11 mouse cellular contexts compared by ENCODE assay signal in the genomic region with DNA sequence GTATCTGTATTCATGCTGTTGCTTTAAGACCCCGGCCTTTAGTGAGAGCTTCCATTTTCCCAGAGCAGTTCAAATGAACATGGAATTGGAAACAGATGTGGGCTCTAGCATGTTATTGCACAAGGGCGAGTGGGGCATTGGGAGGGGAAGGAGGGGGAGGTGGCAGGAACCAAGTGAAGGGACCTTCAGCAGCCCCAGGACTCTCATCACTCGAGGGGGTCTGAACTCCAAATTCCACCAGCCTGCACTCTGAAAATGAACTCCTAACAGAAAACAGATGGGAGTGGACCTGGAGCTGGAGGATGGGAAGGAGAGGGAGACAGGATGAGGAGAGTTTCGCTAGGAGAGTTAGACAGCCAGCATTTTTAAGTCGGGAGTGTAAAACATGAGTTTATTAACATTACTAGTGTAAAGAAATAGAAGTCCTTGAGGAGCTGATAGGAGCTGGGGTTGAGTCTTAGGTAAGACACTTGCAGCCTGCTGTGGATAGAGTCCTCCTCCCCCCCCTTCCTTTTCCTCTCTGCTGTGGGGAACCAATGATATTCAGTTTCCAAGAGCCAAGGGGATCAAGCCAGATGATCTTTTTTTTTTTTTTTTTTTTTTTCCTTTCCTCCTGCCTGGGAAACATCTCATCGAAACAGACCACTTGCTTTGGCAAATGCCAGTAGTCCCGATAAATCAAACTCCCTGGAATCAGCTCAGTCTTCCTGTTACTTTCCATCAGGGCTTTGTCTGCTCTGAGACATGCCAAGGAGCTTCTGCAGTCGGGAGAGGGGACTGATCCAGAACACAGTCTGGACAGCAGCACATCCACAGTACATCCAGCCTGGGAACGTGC.
A peak's percentile ranks its signal among the peaks of the same experiment; 100 is the strongest.
DNase-seq lines count a peak whose midpoint lies in the region; ATAC-seq and TF ChIP-seq lines count a peak whose summit lies in the region.
"Had no signal": no experiment of that assay in that cellular context is flagged by ENCODE, and none has a peak within 500 bp of the region (broad histone marks: within the 10 kb centered on the region; RNA-seq: fewer than 3 reads in every experiment).

No protein-coding gene starts in this region.

- peak; percentile 58 for DNase-seq in kidney, adult 2 months
- DNase-seq in embryo, embryonic 11 days = peak; percentile 92
- peak in 1 of 2 experiments; percentile 36 for DNase-seq in heart, adult 2 months
- no peak for DNase-seq in right cerebral cortex, postnatal 25 days
- DNase-seq in liver, postnatal 0 days = no peak
- DNase-seq in frontal cortex, adult 2 months (ENCODE audit: extremely low spot score in 1 of 2, low spot score in 1 of 2) = no peak
- DNase-seq: adrenal gland, postnatal 14 days; lung, embryonic 14.5 days had no signal

- H3K4me2 ChIP-seq in kidney, embryonic 14.5 days (replicated peaks; ENCODE audit: low read depth, low read length) = no peak overlapping the region
- peak overlapping the region; percentile 49 for H3K4me2 ChIP-seq in limb, embryonic 12.5 days
- H3K4me2 ChIP-seq in liver, postnatal 0 days (ENCODE audit: low read depth, low read length) = no peak overlapping the region
- H3K4me2 ChIP-seq: lung, embryonic 14.5 days; neural tube, embryonic 12.5 days had no signal

- TF ChIP-seq CTCF in kidney, adult 2 months (conservative IDR thresholded peaks at IDR 0.05; ENCODE audit: insufficient read depth, insufficient read length, low read depth, low read length) = no peak
- TF ChIP-seq CTCF in heart, adult 2 months (IDR thresholded peaks at IDR 0.05) = no peak
- no peak for TF ChIP-seq CTCF in liver, postnatal 0 days (IDR thresholded peaks at IDR 0.05; ENCODE audit: low read depth)

- 39% methylated on average over 9 of the region's 9 CpGs for WGBS in kidney, adult 2 months
- 34% methylated on average over 9 of the region's 9 CpGs for WGBS in kidney, embryonic 14.5 days
- 31% methylated on average over 9 of the region's 9 CpGs for WGBS in heart, adult 2 months
- 14% methylated on average over 9 of the region's 9 CpGs for WGBS in limb, embryonic 12.5 days
- 53% methylated on average over 9 of the region's 9 CpGs for WGBS in liver, postnatal 0 days (ENCODE audit: insufficient replicate concordance)

- no peak for TF ChIP-seq POLR2A in kidney, adult 2 months (IDR thresholded peaks at IDR 0.05; ENCODE audit: low read depth, low read length)
- no peak for TF ChIP-seq POLR2A in heart, adult 2 months (IDR thresholded peaks at IDR 0.05; ENCODE audit: insufficient read depth, low read depth, low read length)

- H3K4me3 ChIP-seq in kidney, adult 2 months (ENCODE audit: insufficient read depth, low read depth, low read length) = no peak overlapping the region
- no peak overlapping the region for H3K4me3 ChIP-seq in kidney, embryonic 14.5 days (ENCODE audit: low read length)
- no peak overlapping the region for H3K4me3 ChIP-seq in heart, adult 2 months
- peak overlapping the region; percentile 15 for H3K4me3 ChIP-seq in limb, embryonic 12.5 days (replicated peaks)
- no peak overlapping the region for H3K4me3 ChIP-seq in liver, postnatal 0 days (ENCODE audit: low read depth, low read length)
- H3K4me3 ChIP-seq: neural tube, embryonic 12.5 days had no signal

- no peak for TF ChIP-seq EP300 in heart, adult 2 months (IDR thresholded peaks at IDR 0.05; ENCODE audit: insufficient read depth, low read depth, low read length)
- TF ChIP-seq EP300 in liver, postnatal 0 days (IDR thresholded peaks at IDR 0.05; ENCODE audit: low read depth) = no peak

- no peaks in the 10 kb centered on the region for H3K27me3 ChIP-seq in kidney, adult 2 months (replicated peaks; ENCODE audit: control insufficient read depth, insufficient read depth, low read length)
- H3K27me3 ChIP-seq in kidney, embryonic 14.5 days (ENCODE audit: control insufficient read depth, insufficient read depth, low read length) = no peaks in the 10 kb centered on the region
- no peaks in the 10 kb centered on the region for H3K27me3 ChIP-seq in heart, adult 2 months (ENCODE audit: control insufficient read depth, insufficient read depth, low read length)
- no peaks in the 10 kb centered on the region for H3K27me3 ChIP-seq in limb, embryonic 12.5 days
- H3K27me3 ChIP-seq in liver, postnatal 0 days (ENCODE audit: insufficient read depth, low read length) = no peaks in the 10 kb centered on the region
- H3K27me3 ChIP-seq: neural tube, embryonic 12.5 days had no signal

- no peak for ATAC-seq in kidney, embryonic 14.5 days (ENCODE audit: low FRiP score, low TSS enrichment)
- peak; percentile 93 for ATAC-seq in limb, embryonic 12.5 days (ENCODE audit: insufficient number of reproducible peaks, insufficient read depth, low FRiP score, low TSS enrichment, low read depth)
- no peak for ATAC-seq in liver, postnatal 0 days

- intact Hi-C loops in heart, adult 2 months (cut with DNase I) = loop anchor here (10.0 kb wide), 1 partner anchor 88 kb away; no protein-coding TSS in a partner anchor

- no peaks in the 10 kb centered on the region for H3K79me2 ChIP-seq in heart, adult 2 months (replicated peaks; ENCODE audit: control insufficient read depth, insufficient read depth, low read length)

- H3K9me3 ChIP-seq in kidney, embryonic 14.5 days (ENCODE audit: control insufficient read depth, low read length) = no peaks in the 10 kb centered on the region
- no peaks in the 10 kb centered on the region for H3K9me3 ChIP-seq in limb, embryonic 12.5 days
- no peaks in the 10 kb centered on the region for H3K9me3 ChIP-seq in liver, postnatal 0 days (ENCODE audit: low read length)
- H3K9me3 ChIP-seq: neural tube, embryonic 12.5 days had no signal

- no peaks in the 10 kb centered on the region for H3K4me1 ChIP-seq in kidney, adult 2 months (ENCODE audit: control insufficient read depth, insufficient read depth, low read length)
- 0 out of 2 replicates have a peak, but pooled peaks cover 11% of the 10 kb centered on the region for H3K4me1 ChIP-seq in kidney, embryonic 14.5 days (ENCODE audit: control insufficient read depth, insufficient read depth, low read length)
- no peaks in the 10 kb centered on the region; the same call in 1 of the 2 replicates for H3K4me1 ChIP-seq in heart, adult 2 months (ENCODE audit: control insufficient read depth, insufficient read depth, low read length)
- H3K4me1 ChIP-seq in limb, embryonic 12.5 days (replicated peaks) = peaks cover 37% of the 10 kb centered on the region
- no peaks in the 10 kb centered on the region for H3K4me1 ChIP-seq in liver, postnatal 0 days (ENCODE audit: insufficient read depth)
- H3K4me1 ChIP-seq: neural tube, embryonic 12.5 days had no signal

- H3K36me3 ChIP-seq in kidney, adult 2 months (ENCODE audit: control insufficient read depth, insufficient read depth, low read length) = no peaks in the 10 kb centered on the region
- H3K36me3 ChIP-seq in kidney, embryonic 14.5 days (ENCODE audit: control insufficient read depth, insufficient read depth, low read length) = no peaks in the 10 kb centered on the region
- no peaks in the 10 kb centered on the region for H3K36me3 ChIP-seq in heart, adult 2 months (ENCODE audit: control insufficient read depth, insufficient read depth, low read length)
- H3K36me3 ChIP-seq in limb, embryonic 12.5 days = no peaks in the 10 kb centered on the region
- no peaks in the 10 kb centered on the region for H3K36me3 ChIP-seq in liver, postnatal 0 days (replicated peaks; ENCODE audit: insufficient read depth, low read length)
- H3K36me3 ChIP-seq: neural tube, embryonic 12.5 days had no signal

- no peak overlapping the region for H3K9ac ChIP-seq in kidney, embryonic 14.5 days (ENCODE audit: low read depth, low read length)
- no peak overlapping the region for H3K9ac ChIP-seq in heart, adult 2 months (ENCODE audit: low read depth, low read length)
- 0 out of 2 replicates have a peak overlapping the region, but pooled peaks have one; percentile 27 for H3K9ac ChIP-seq in limb, embryonic 12.5 days (replicated peaks)
- no peak overlapping the region for H3K9ac ChIP-seq in liver, postnatal 0 days (replicated peaks)
- H3K9ac ChIP-seq: lung, embryonic 14.5 days; neural tube, embryonic 12.5 days had no signal

- no peak overlapping the region for H3K27ac ChIP-seq in kidney, adult 2 months (ENCODE audit: insufficient read depth, low read depth, low read length)
- H3K27ac ChIP-seq in kidney, embryonic 14.5 days (ENCODE audit: low read depth, low read length) = no peak overlapping the region
- peak overlapping the region; percentile 28; the same call in 1 of the 2 replicates for H3K27ac ChIP-seq in heart, adult 2 months
- peak overlapping the region; percentile 95 for H3K27ac ChIP-seq in limb, embryonic 12.5 days
- H3K27ac ChIP-seq in liver, postnatal 0 days (ENCODE audit: low read depth) = no peak overlapping the region
- H3K27ac ChIP-seq: neural tube, embryonic 12.5 days had no signal

Comparison
In these comparisons a context has a peak if more than half of its experiments do, and no peak if none do; other contexts are left out.
1. DNase-seq: peak in kidney, adult 2 months (single experiment) and embryo, embryonic 11 days (single experiment); none in right cerebral cortex, postnatal 25 days (single experiment), liver, postnatal 0 days (single experiment) and frontal cortex, adult 2 months (0 of 2).
2. H3K27ac ChIP-seq: peak in heart, adult 2 months (single experiment) and limb, embryonic 12.5 days (single experiment); none in kidney, adult 2 months (single experiment), kidney, embryonic 14.5 days (single experiment) and liver, postnatal 0 days (single experiment).